Mouse (Mus musculus) liver, embryonic 15.5 days (tissue): ENCODE measurements around the gene Rpl18a. TPM values are rescaled to one million over a fixed set of nuclear protein-coding genes. Genes with fewer than 3 reads are reported as not detected.

Experiments
- ATAC-seq: fragments of 200-750 bp; cut with Nextera tagmentation; 2 replicates; pipeline ENCODE4 v1.8.0; 2017; ENCODE audit warnings: moderate number of reproducible peaks, mild to moderate bottlenecking, moderate library complexity; ENCODE audit not compliant: insufficient read depth
- H3K27ac ChIP-seq: fragments of 300-500 bp; sonication (generic); replicated peaks from 2 replicates; pipeline ENCODE4 v1.5.1; 2015; ENCODE audit warnings: mild to moderate bottlenecking, inconsistent platforms
- H3K27me3 ChIP-seq: fragments of 300-500 bp; sonication (generic); 2 replicates; pipeline ENCODE4 v1.6.1; 2015; ENCODE audit warnings: mild to moderate bottlenecking, inconsistent platforms
- H3K36me3 ChIP-seq: fragments of 300-500 bp; sonication (generic); replicated peaks from 2 replicates; pipeline ENCODE4 v1.6.1; 2015; ENCODE audit warnings: moderate library complexity, mild to moderate bottlenecking, inconsistent platforms
- H3K4me1 ChIP-seq: fragments of 300-500 bp; sonication (generic); replicated peaks from 2 replicates; pipeline ENCODE4 v1.6.1; 2015; ENCODE audit warnings: inconsistent platforms
- H3K4me2 ChIP-seq: fragments of 300-500 bp; sonication (generic); 2 replicates; pipeline ENCODE4 v1.6.1; 2015; ENCODE audit warnings: moderate library complexity, mild to moderate bottlenecking, inconsistent platforms
- H3K4me3 ChIP-seq: fragments of 300-500 bp; sonication (generic); replicated peaks from 2 replicates; pipeline ENCODE4 v1.5.1; 2015; ENCODE audit warnings: mild to moderate bottlenecking, inconsistent platforms
- H3K9ac ChIP-seq: fragments of 300-500 bp; sonication (generic); 2 replicates; pipeline ENCODE4 v1.6.1; 2015; ENCODE audit warnings: moderate library complexity, mild to moderate bottlenecking, inconsistent platforms
- H3K9me3 ChIP-seq: fragments of 300-500 bp; sonication (generic); replicated peaks from 2 replicates; pipeline ENCODE4 v1.6.1; 2016; ENCODE audit warnings: inconsistent platforms
- WGBS: fragments of 180-500 bp; shearing (Covaris S2); methylation state at CpG from one replicate; pipeline ENCODE4 v1.1.7; 2015; ENCODE audit warnings: mixed read lengths; ENCODE audit not compliant: insufficient replicate concordance; 5-methylcytosine and 5-hydroxymethylcytosine counted together
- polyA plus RNA-seq: library from polyadenylated mRNA; unstranded; fragments of >200 nt; fragmentation: Nextera tagmentation; extraction: Ambion mirVana; gene quantifications from 2 replicates; pipeline ENCODE4 v1.2.1, GENCODE M21; 2015

The Rpl18a gene
- polyA plus RNA-seq, 1 experiment from 2014 or later = 2,126 TPM

- H3K27me3 ChIP-seq = peaks cover 24% of the 10 kb centered on the region
- WGBS = 43% methylated on average over 2 of the region's 2 CpGs
- no peaks in the 10 kb centered on the region for H3K36me3 ChIP-seq
- ATAC-seq = no peak
- no peak overlapping the region for H3K4me3 ChIP-seq
- no peak overlapping the region for H3K4me2 ChIP-seq
- H3K27ac ChIP-seq = no peak overlapping the region
- H3K4me1 ChIP-seq = peaks cover 19% of the 10 kb centered on the region
- H3K9ac ChIP-seq = no peak overlapping the region
- no peaks in the 10 kb centered on the region for H3K9me3 ChIP-seq
These were observed 19.0 kb downstream of the Rpl18a start for GRCm38 (mm10) chr8:70878178-70878577.

- Histone ChIP-seq H3K9me3 (no peaks in the 10 kb centered on the region), H3K36me3 (no peaks in the 10 kb centered on the region), H3K4me1 (peaks cover 34% of the 10 kb centered on the region), H3K27ac (no peak overlapping the region), H3K4me2 (no peak overlapping the region), H3K27me3 (peaks cover 21% of the 10 kb centered on the region), H3K4me3 (no peak overlapping the region), H3K9ac (no peak overlapping the region)
- ATAC-seq = no peak
- 22% methylated on average over 4 of the region's 4 CpGs for WGBS
These were observed 20.8 kb downstream of the Rpl18a start for GRCm38 (mm10) chr8:70876382-70876781.

- peaks cover 4% of the 10 kb centered on the region for H3K27me3 ChIP-seq
- H3K9me3 ChIP-seq = no peaks in the 10 kb centered on the region
- peaks cover 45% of the 10 kb centered on the region for H3K4me1 ChIP-seq
- no peak overlapping the region for H3K9ac ChIP-seq
- no peak for ATAC-seq
- H3K4me3 ChIP-seq = no peak overlapping the region
- H3K4me2 ChIP-seq = no peak overlapping the region
- H3K27ac ChIP-seq = no peak overlapping the region
- no peaks in the 10 kb centered on the region for H3K36me3 ChIP-seq
- 82% methylated on average over 13 of the region's 13 CpGs for WGBS
These were observed 22.8 kb downstream of the Rpl18a start for GRCm38 (mm10) chr8:70874441-70874840.

DNA sequence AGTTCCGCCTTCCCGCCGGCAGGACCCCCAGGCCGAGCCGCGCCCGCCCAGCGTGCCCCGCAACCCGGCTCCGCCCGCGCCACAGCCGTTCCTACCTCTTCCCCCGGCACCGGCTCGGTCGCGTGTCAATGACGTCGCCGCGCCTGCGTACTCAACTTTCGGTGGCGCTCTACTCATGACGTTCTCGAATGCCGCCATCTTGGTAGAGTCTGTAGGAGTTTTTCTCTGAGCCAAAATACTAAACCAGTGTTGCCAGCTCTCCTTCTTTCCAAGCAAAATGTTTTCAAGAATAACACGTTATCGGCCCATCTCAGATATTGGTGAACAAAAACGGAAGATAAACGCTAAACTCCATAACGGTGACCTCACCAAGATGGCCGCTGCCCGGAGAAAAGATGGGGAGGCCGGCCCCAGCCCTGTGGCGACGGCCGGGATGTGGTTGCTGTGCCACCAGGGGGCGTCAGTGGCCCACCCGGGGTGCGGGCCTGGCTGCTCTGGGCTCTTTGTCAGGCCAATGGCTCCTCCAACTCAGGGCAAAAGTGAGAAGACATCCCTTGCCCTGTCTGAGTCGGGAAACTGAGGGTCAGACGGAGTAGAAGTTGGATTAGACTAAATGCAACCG is 23.7 kb downstream of the Rpl18a start, which contains the start of gene Ccdc124:
Gene Ccdc124, minus strand, starts transcription at position 572 of the 622 bp plus-strand sequence.
- no peaks in the 10 kb centered on the region for H3K9me3 ChIP-seq
- WGBS = under 1% methylated on average over 46 of the region's 46 CpGs
- H3K27me3 ChIP-seq = no peaks in the 10 kb centered on the region; the same call in 1 of the 2 replicates
- peak within 1 kb of the TSS; percentile 85 for H3K27ac ChIP-seq
- H3K4me1 ChIP-seq = peaks cover 54% of the 10 kb centered on the region
- H3K4me3 ChIP-seq = peak within 1 kb of the TSS; percentile 92
- peak within 1 kb of the TSS; percentile 87 for H3K4me2 ChIP-seq
- peak; percentile 88 for ATAC-seq
- no peaks in the 10 kb centered on the region for H3K36me3 ChIP-seq
- peak within 1 kb of the TSS; percentile 81 for H3K9ac ChIP-seq

- peak overlapping the region; percentile 81 for H3K9ac ChIP-seq
- H3K4me3 ChIP-seq = peak overlapping the region; percentile 92
- H3K4me1 ChIP-seq = peaks cover 61% of the 10 kb centered on the region
- H3K4me2 ChIP-seq = peak overlapping the region; percentile 87
- peaks cover 4% of the 10 kb centered on the region for H3K36me3 ChIP-seq
- ATAC-seq = no peak
- no peaks in the 10 kb centered on the region for H3K9me3 ChIP-seq
- peak overlapping the region; percentile 85 for H3K27ac ChIP-seq
- WGBS = 2% methylated on average over 31 of the region's 31 CpGs
- no peaks in the 10 kb centered on the region for H3K27me3 ChIP-seq
These were observed 24.4 kb downstream of the Rpl18a start for GRCm38 (mm10) chr8:70872643-70873363.

GRCm38 (mm10) chr8:70871195-70871807 is 25.9 kb downstream of the Rpl18a start:
- H3K9ac ChIP-seq = no peak overlapping the region
- peak overlapping the region; percentile 33 for H3K27ac ChIP-seq
- H3K36me3 ChIP-seq = peaks cover 5% of the 10 kb centered on the region
- H3K27me3 ChIP-seq = no peaks in the 10 kb centered on the region
- H3K4me2 ChIP-seq = no peak overlapping the region; the same call in 1 of the 2 replicates
- H3K9me3 ChIP-seq = no peaks in the 10 kb centered on the region
- H3K4me1 ChIP-seq = peaks cover 70% of the 10 kb centered on the region
- no peak for ATAC-seq
- H3K4me3 ChIP-seq = no peak overlapping the region
- 76% methylated on average over 5 of the region's 5 CpGs for WGBS

DNA sequence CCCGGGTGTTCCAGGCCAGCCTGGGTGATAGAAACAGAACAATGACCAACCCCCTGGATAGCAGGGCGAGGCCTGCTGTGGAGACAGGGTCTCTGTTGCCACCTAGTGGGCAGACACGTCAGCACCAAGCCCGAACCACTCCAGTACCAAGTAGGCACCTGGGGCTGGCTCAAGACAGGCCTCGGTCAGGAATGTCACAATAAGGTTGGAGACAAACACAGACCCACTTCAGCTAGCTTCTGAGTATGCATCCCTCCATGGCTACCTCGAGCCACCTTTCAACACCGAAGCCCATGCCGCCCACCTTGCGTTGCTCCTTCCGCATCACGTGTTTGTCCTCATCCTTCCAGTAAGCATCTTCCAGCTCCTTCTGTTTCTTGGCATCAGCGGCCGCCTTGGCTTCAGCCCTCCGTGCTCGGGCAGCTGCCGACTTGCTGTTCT is 27.6 kb downstream of the Rpl18a start:
- Histone ChIP-seq H3K9ac (no peak overlapping the region), H3K4me2 (peak overlapping the region; percentile 72; the same call in 1 of the 2 replicates), H3K27me3 (peaks cover 9% of the 10 kb centered on the region), H3K36me3 (peaks cover 5% of the 10 kb centered on the region), H3K4me1 (peaks cover 80% of the 10 kb centered on the region), H3K4me3 (no peak overlapping the region), H3K9me3 (no peaks in the 10 kb centered on the region), H3K27ac (0 out of 2 replicates have a peak overlapping the region, but pooled peaks have one; percentile 48)
- ATAC-seq = no peak
- 50% methylated on average over 16 of the region's 16 CpGs for WGBS

GRCm38 (mm10) chr8:70869199-70869571 is 28.0 kb downstream of the Rpl18a start:
- no peak for ATAC-seq
- WGBS = 49% methylated on average over 5 of the region's 5 CpGs
- Histone ChIP-seq H3K27me3 (peaks cover 13% of the 10 kb centered on the region), H3K36me3 (peaks cover 5% of the 10 kb centered on the region), H3K4me1 (peaks cover 82% of the 10 kb centered on the region), H3K4me2 (peak overlapping the region; percentile 72), H3K9me3 (no peaks in the 10 kb centered on the region), H3K4me3 (peak overlapping the region; percentile 36), H3K9ac (peak overlapping the region; percentile 25; the same call in 1 of the 2 replicates), H3K27ac (peak overlapping the region; percentile 48)

DNA sequence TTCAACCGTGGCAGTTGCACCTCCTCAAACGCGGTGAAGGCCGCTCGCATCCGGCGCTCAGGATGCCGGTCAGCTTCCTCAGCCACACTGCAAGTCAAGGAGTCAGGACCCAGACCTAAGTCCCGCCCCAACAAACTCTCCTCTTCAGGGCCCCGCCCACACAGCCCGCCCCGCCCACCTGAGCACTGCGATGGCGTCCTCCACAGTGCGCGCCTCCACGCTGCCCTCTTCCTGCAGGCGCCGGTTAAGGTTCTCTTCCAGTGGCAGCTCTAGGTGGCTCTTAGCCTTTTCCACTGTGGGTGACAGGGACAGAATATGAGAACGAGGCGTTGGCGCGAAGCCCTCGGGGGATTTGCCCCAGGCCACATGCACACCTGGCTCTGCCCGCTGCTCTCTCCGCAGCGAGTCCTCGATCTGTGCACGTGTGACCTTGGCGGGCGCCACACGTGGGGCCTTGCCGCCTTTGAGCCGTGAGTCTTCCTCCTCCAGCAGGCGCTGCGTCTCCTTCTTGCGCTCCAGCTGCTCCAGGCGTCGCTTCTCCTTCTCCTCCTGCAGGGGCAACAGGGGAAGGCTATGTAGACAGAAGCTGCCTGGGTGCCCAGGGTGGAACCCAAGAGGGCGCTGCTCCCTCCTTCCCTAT is 28.5 kb downstream of the Rpl18a start:
- peak overlapping the region; percentile 36 for H3K4me3 ChIP-seq
- peaks cover 5% of the 10 kb centered on the region for H3K36me3 ChIP-seq
- WGBS = 19% methylated on average over 40 of the region's 40 CpGs
- peak overlapping the region; percentile 48 for H3K27ac ChIP-seq
- no peaks in the 10 kb centered on the region for H3K9me3 ChIP-seq
- peak overlapping the region; percentile 72 for H3K4me2 ChIP-seq
- H3K4me1 ChIP-seq = peaks cover 82% of the 10 kb centered on the region
- H3K9ac ChIP-seq = peak overlapping the region; percentile 25; the same call in 1 of the 2 replicates
- H3K27me3 ChIP-seq = peaks cover 18% of the 10 kb centered on the region
- ATAC-seq = peak; percentile 10; the same call in 1 of the 2 replicates

GRCm38 (mm10) chr8:70866566-70866965 is 30.6 kb downstream of the Rpl18a start:
- Histone ChIP-seq H3K9ac (no peak overlapping the region), H3K4me3 (no peak overlapping the region; the same call in 1 of the 2 replicates), H3K4me1 (peaks cover 82% of the 10 kb centered on the region), H3K4me2 (peak overlapping the region; percentile 82), H3K36me3 (peaks cover 5% of the 10 kb centered on the region), H3K27me3 (peaks cover 39% of the 10 kb centered on the region), H3K9me3 (no peaks in the 10 kb centered on the region), H3K27ac (peak overlapping the region; percentile 83)
- 82% methylated on average over 7 of the region's 7 CpGs for WGBS
- no peak for ATAC-seq
